Mouse (Mus musculus) C2C12 (cell line): ENCODE results near the gene Immp2l.
"Not testable (repeated sequence)": the region's sequence is repeated elsewhere in the genome, so short reads cannot be mapped to it uniquely, and the experiment has no call there.

Experiments used
- CEBPB ChIP-seq: IDR thresholded peaks from one replicate; pipeline ENCODE4 v1.6.1; 2011; ENCODE audit warnings: low read depth, mild to moderate bottlenecking, control low read depth, moderate library complexity
- CTCF ChIP-seq: IDR thresholded peaks from one replicate; pipeline ENCODE4 v1.5.1; 2011; ENCODE audit not compliant: control insufficient read depth, insufficient read depth, insufficient read length
- MYOG ChIP-seq: IDR thresholded peaks from one replicate; pipeline ENCODE4 v1.6.1; 2011; ENCODE audit not compliant: control insufficient read depth, insufficient read length; ENCODE audit errors: extremely low read depth
- USF1 ChIP-seq: IDR thresholded peaks from one replicate; pipeline ENCODE4 v1.6.1; 2011; ENCODE audit warnings: low read depth, mild to moderate bottlenecking, control low read depth, moderate library complexity

GRCm38 (mm10) chr12:41859652-41860051, 835.8 kb downstream of the Immp2l start:
- not testable (repeated sequence) for TF ChIP-seq CEBPB, CTCF, MYOG, USF1
